Mouse (Mus musculus) midbrain, embryonic 10.5 days (tissue): ENCODE measurements around the gene Zfp428. TPM values are rescaled to one million over a fixed set of nuclear protein-coding genes. Genes with fewer than 3 reads are reported as not detected.

ENCODE experiments used
- DNase-seq: peaks from one replicate; pipeline ENCODE4 v3.0.0-alpha.2; 2017; ENCODE audit warnings: low spot score
- H3K27ac ChIP-seq: fragments of 300-500 bp; sonication (generic); replicated peaks from 2 replicates; pipeline ENCODE4 v1.5.1; 2016; ENCODE audit warnings: mild to moderate bottlenecking
- H3K27me3 ChIP-seq: fragments of 300-500 bp; sonication (generic); 2 replicates; pipeline ENCODE4 v1.6.1; 2016; ENCODE audit warnings: low read depth, mild to moderate bottlenecking; ENCODE audit not compliant: poor library complexity, severe bottlenecking
- H3K36me3 ChIP-seq: fragments of 300-500 bp; sonication (generic); 2 replicates; pipeline ENCODE4 v1.6.1; 2016; ENCODE audit warnings: mild to moderate bottlenecking, moderate library complexity
- H3K4me1 ChIP-seq: fragments of 300-500 bp; sonication (generic); 2 replicates; pipeline ENCODE4 v1.6.1; 2016
- H3K4me3 ChIP-seq: fragments of 300-500 bp; sonication (generic); 2 replicates; pipeline ENCODE4 v1.5.1; 2016; ENCODE audit warnings: mild to moderate bottlenecking, moderate library complexity
- H3K9me3 ChIP-seq: fragments of 300-500 bp; sonication (generic); replicated peaks from 2 replicates; pipeline ENCODE4 v1.6.1; 2016; ENCODE audit warnings: mild to moderate bottlenecking
- WGBS: fragments of 180-500 bp; shearing (Covaris S2); methylation state at CpG from one replicate; pipeline ENCODE4 v1.1.7; 2016; 5-methylcytosine and 5-hydroxymethylcytosine counted together
- polyA plus RNA-seq: library from polyadenylated mRNA; unstranded; fragments of >200 nt; fragmentation: Nextera tagmentation; extraction: Ambion mirVana; gene quantifications from 2 replicates; pipeline ENCODE4 v1.2.1, GENCODE M21; 2016

Zfp428 gene
- 116 and 127 TPM in 2 replicates for polyA plus RNA-seq

- Histone ChIP-seq H3K36me3 (peaks cover 35% of the 10 kb centered on the region), H3K9me3 (no peaks in the 10 kb centered on the region), H3K4me1 (peaks cover 49% of the 10 kb centered on the region), H3K27me3 (peaks cover 12% of the 10 kb centered on the region), H3K27ac (peak within 1 kb of the TSS; percentile 96), H3K4me3 (peak within 1 kb of the TSS; percentile 65)
- under 1% methylated on average over 84 of the region's 84 CpGs for WGBS
- peak; percentile 92 for DNase-seq
Observed at GRCm38 (mm10) chr7:24506838-24507725, at the start of gene Zfp428. Gene Zfp428 (plus strand): TSS chr7:24507006.

DNA sequence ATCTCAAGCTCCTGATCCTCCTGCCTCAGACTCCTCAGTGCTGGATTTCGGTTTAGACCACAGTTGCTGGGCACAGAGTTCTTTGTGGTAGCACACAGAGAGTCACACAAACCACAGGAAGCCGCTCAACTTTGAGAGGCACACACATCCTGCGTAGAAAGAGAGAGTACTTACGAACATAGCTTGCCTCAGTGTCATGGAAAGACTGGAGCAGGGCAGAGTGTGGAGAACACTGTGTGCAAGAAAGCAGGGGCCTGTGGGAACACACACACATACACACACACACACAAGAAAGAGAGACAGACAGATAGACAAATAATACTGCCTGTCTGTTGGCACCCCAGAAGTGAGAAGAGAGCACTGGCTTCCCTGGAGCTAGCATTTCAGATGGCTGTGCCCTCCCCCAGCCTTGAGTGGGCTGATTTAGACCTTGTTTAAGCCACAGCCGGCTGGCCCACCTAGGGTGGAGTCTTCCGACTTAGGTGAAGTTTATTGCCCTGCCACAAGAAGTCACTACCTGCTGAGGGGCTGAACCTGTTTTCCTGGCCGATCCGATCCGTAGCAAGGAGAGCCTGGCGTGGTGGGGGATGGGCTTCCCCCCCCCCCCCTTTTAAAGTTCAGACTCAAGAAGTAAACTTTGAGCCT is 49.0 kb upstream of the Zfp428 start:
- Histone ChIP-seq H3K36me3 (no peaks in the 10 kb centered on the region), H3K27ac (no peak overlapping the region), H3K4me3 (no peak overlapping the region), H3K9me3 (no peaks in the 10 kb centered on the region), H3K27me3 (peaks cover 13% of the 10 kb centered on the region), H3K4me1 (peaks cover 8% of the 10 kb centered on the region)
- no peak for DNase-seq
- 77% methylated on average over 10 of the region's 10 CpGs for WGBS

DNA sequence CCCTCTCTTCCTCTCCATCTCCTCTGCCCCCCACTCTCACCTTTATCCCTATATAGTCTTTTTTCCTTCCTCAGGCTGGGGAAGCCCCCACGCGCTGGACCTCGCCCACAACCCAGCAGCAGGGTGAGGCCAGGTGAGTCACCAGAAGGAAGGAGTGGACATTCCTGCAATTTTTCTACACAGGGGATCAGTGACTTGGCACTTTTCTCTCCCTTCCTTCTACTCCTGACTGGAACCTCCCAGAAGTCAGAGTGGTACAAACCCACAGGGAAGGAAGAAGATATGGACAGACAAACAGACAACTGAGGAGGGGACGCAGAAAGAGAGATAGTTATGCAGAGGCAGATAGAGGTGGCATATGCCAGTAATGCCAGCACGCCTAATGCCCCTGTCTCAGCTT is 47.4 kb upstream of the Zfp428 start:
- Histone ChIP-seq H3K27me3 (peaks cover 19% of the 10 kb centered on the region), H3K27ac (no peak overlapping the region), H3K4me3 (no peak overlapping the region), H3K36me3 (no peaks in the 10 kb centered on the region), H3K9me3 (no peaks in the 10 kb centered on the region), H3K4me1 (peaks cover 12% of the 10 kb centered on the region)
- 85% methylated on average over 5 of the region's 5 CpGs for WGBS
- DNase-seq: no peak

GRCm38 (mm10) chr7:24459843-24460242 is 47.0 kb upstream of the Zfp428 start:
- no peaks in the 10 kb centered on the region for H3K36me3 ChIP-seq
- no peak for DNase-seq
- H3K27me3 ChIP-seq: peaks cover 19% of the 10 kb centered on the region
- H3K4me3 ChIP-seq: no peak overlapping the region
- no peaks in the 10 kb centered on the region for H3K9me3 ChIP-seq
- 67% methylated on average over 3 of the region's 3 CpGs for WGBS
- H3K4me1 ChIP-seq: peaks cover 12% of the 10 kb centered on the region
- no peak overlapping the region for H3K27ac ChIP-seq

GRCm38 (mm10) chr7:24461376-24462051 is 45.3 kb upstream of the Zfp428 start:
- no peaks in the 10 kb centered on the region for H3K36me3 ChIP-seq
- H3K27me3 ChIP-seq: peaks cover 19% of the 10 kb centered on the region
- peaks cover 12% of the 10 kb centered on the region for H3K4me1 ChIP-seq
- DNase-seq: no peak
- no peaks in the 10 kb centered on the region for H3K9me3 ChIP-seq
- H3K27ac ChIP-seq: no peak overlapping the region
- H3K4me3 ChIP-seq: no peak overlapping the region
- 71% methylated on average over 14 of the region's 14 CpGs for WGBS

- 13% methylated on average over 27 of the region's 27 CpGs for WGBS
- Histone ChIP-seq H3K27me3 (peaks cover 19% of the 10 kb centered on the region), H3K36me3 (no peaks in the 10 kb centered on the region), H3K4me1 (peaks cover 12% of the 10 kb centered on the region), H3K27ac (peak within 1 kb of the TSS; percentile 33; the same call in 1 of the 2 replicates), H3K9me3 (no peaks in the 10 kb centered on the region), H3K4me3 (peak within 1 kb of the TSS; percentile 29)
- DNase-seq: no peak
Observed at GRCm38 (mm10) chr7:24462388-24463319, 44.2 kb upstream of the Zfp428 start, which contains the start of gene Plaur. Gene Plaur (plus strand): TSS chr7:24462484.

DNA sequence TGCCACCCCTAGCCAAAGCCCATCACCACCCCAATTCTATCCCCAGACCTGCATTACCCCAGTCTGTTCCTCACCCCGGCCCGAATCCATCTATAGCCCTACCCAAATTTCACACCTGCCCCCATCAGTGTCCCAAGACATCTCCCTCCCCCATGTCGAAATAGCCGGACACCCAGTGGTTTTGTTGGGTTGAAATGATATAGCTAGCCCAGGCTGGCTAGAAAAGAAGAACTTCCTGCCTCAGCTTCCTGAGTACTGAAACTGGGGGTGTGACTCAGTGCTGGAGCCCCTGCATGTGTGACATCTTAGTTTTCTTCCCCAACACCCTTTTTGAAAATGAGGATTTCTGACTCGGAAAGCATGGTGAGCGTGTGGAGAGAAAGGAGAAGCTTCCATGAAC is 40.0 kb upstream of the Zfp428 start:
- Histone ChIP-seq H3K36me3 (no peaks in the 10 kb centered on the region), H3K9me3 (peaks cover 8% of the 10 kb centered on the region), H3K4me3 (no peak overlapping the region), H3K27ac (no peak overlapping the region), H3K4me1 (peaks cover 12% of the 10 kb centered on the region), H3K27me3 (peaks cover 15% of the 10 kb centered on the region)
- DNase-seq: no peak
- 90% methylated on average over 6 of the region's 6 CpGs for WGBS

DNA sequence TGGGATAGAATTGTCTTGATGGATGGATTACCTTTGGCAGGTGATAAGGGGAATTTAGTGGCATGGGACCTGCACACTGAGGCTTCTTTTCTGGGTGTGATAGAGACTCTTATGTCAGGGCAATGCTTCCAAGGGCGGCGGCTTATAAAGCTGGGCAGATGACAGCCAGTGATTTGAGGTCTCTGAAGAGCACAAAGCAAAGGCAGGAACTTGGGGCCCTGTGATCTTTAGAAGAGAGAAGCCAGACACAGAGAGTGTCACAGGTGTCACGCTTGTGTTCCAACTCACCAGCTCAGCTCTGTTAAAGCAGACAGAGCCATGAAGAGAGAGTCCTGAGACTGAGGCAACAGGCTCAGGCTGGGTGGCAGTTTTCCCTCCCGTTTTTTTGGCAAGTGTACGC is 38.9 kb upstream of the Zfp428 start:
- Histone ChIP-seq H3K27me3 (peaks cover 5% of the 10 kb centered on the region; the same call in 1 of the 2 replicates), H3K4me1 (peaks cover 4% of the 10 kb centered on the region), H3K4me3 (no peak overlapping the region), H3K36me3 (no peaks in the 10 kb centered on the region), H3K27ac (no peak overlapping the region), H3K9me3 (peaks cover 8% of the 10 kb centered on the region)
- DNase-seq: no peak
- 88% methylated on average over 5 of the region's 5 CpGs for WGBS

DNA sequence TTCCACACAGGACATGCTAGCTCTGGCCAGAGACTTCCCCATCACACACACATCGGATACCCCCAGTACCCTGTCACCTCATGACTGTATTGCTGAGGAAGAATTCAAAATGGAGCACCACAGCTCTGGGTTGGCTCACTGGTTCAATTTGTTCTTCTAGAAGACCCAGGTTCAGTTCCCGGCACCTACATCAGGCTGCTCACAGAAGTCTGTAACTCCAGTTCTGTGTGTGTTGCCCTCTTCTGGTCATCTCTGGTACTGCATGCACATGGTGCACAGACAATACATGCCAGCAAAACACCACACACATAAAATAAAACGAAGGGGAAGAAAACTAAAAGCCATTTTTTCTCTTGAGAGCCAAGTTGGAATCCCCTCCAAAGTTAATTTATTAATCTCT is 37.7 kb upstream of the Zfp428 start:
- Histone ChIP-seq H3K9me3 (peaks cover 8% of the 10 kb centered on the region), H3K36me3 (no peaks in the 10 kb centered on the region), H3K4me3 (no peak overlapping the region), H3K27me3 (no peaks in the 10 kb centered on the region), H3K27ac (no peak overlapping the region), H3K4me1 (0 out of 2 replicates have a peak, but pooled peaks cover under 1% of the 10 kb centered on the region)
- WGBS: 81% methylated on average over 3 of the region's 3 CpGs
- no peak for DNase-seq

DNA sequence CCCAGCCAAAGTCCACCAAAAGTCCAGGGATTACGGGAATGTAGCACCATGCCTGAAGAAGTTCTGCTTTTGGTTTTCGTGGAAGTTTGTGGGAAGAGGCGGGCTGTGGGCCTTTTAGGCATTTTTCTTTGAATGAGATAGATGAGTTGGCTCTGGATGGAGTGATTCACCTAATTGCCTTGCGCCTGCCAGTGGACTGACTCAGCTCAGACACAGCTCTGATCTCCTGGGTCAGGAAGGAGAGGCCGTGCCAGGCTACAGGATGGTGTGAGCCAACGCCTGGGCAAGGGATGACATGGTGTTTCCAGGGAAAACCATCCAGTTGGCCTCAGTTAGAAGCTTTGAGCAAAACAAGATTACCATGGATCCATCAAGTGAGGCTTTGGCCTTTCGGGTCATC is 36.5 kb upstream of the Zfp428 start:
- Histone ChIP-seq H3K27me3 (no peaks in the 10 kb centered on the region), H3K4me1 (peaks cover 5% of the 10 kb centered on the region; the same call in 1 of the 2 replicates), H3K4me3 (no peak overlapping the region), H3K9me3 (peaks cover 8% of the 10 kb centered on the region), H3K36me3 (no peaks in the 10 kb centered on the region), H3K27ac (no peak overlapping the region)
- DNase-seq: no peak
- WGBS: 95% methylated on average over 7 of the region's 7 CpGs

DNA sequence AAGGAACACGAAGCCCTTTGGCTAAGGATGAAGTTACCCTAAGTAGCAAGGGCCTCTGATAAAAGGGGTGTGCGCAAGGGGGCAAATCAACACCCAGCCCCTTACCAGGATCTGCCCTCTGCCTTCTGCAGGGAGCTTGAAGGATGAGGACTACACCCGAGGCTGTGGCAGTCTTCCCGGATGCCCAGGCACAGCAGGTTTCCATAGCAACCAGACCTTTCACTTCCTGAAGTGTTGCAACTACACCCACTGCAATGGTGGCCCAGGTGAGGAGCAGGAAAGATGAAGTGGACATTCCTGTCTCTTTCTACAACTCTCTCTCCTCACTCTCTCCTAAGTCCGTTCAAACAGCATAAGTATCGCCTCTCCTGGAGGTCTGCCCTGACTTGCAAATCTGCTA is 34.4 kb upstream of the Zfp428 start:
- no peak for DNase-seq
- Histone ChIP-seq H3K27me3 (no peaks in the 10 kb centered on the region), H3K4me1 (peaks cover 5% of the 10 kb centered on the region; the same call in 1 of the 2 replicates), H3K9me3 (peaks cover 8% of the 10 kb centered on the region), H3K27ac (no peak overlapping the region), H3K36me3 (no peaks in the 10 kb centered on the region), H3K4me3 (no peak overlapping the region)
- 88% methylated on average over 6 of the region's 6 CpGs for WGBS

- Histone ChIP-seq H3K27me3 (no peaks in the 10 kb centered on the region), H3K4me1 (peaks cover 5% of the 10 kb centered on the region; the same call in 1 of the 2 replicates), H3K4me3 (no peak overlapping the region), H3K36me3 (no peaks in the 10 kb centered on the region), H3K9me3 (peaks cover 8% of the 10 kb centered on the region), H3K27ac (no peak overlapping the region)
- WGBS: 70% methylated on average over 7 of the region's 7 CpGs
- DNase-seq: peak; percentile 42
Observed at GRCm38 (mm10) chr7:24472937-24473336, 33.9 kb upstream of the Zfp428 start.
